Mouse (Mus musculus): ENCODE measurements around the gene Dnah5.

- TF ChIP-seq CTCF (IDR thresholded peaks at IDR 0.05; ENCODE audit: extremely low read depth, insufficient read depth, insufficient read length, insufficient replicate concordance): no peak
- no peak for TF ChIP-seq POLR2A (IDR thresholded peaks at IDR 0.05; ENCODE audit: low read depth, low read length)
Measured at GRCm38 (mm10) chr15:28374394-28374793, 170.8 kb downstream of the Dnah5 start.

All from spleen, adult 2 months (tissue).